Mouse (Mus musculus) olfactory bulb, adult 2 months (tissue): ENCODE measurements around the gene Notch2.

Source experiments
- CTCF ChIP-seq: fragments of 200-500 bp; IDR thresholded peaks from 2 replicates; pipeline ENCODE4 v1.5.1; 2012; ENCODE audit warnings: low read depth, mild to moderate bottlenecking, low read length, moderate library complexity; ENCODE audit not compliant: insufficient read depth
- POLR2A ChIP-seq: fragments of 200-500 bp; IDR thresholded peaks from 2 replicates; pipeline ENCODE4 v1.6.1; 2012; ENCODE audit warnings: mild to moderate bottlenecking, low read depth, low read length, moderate library complexity; ENCODE audit not compliant: insufficient read depth

DNA sequence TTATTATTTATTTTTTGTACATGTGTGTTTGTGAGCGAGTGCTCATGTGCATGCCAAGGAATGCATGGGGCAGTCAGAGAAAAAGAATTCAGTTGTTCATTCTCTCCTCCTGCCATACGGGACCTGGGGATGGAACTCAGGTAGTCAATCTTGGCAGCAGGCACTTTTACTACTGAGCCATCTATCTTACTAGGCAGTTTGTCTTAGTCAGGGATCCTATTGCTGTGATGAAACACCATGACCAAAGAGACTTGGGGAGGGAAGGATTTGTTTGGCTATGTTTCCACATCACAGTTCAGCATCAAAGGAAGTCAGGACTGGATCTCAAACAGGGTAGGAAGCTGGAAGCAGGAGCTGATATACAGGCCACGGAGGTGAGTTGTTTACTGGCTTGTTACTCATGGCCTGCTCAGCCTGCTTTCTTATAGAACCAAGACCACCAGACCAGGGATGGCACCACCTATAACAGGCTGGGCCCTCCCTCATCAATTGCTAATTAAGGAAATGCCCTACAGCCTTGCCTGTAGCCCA lies 31.9 kb upstream of the Notch2 start:
- TF ChIP-seq POLR2A (no peak), CTCF (no peak)
